Mouse (Mus musculus) cortical plate, adult 2 months (tissue): Measurements from ENCODE around the gene Rab8b.

ENCODE experiments used
- CTCF ChIP-seq: fragments of 200-500 bp; IDR thresholded peaks from 2 replicates; pipeline ENCODE4 v1.5.1; 2011; ENCODE audit warnings: mild to moderate bottlenecking, control low read depth, low read length; ENCODE audit not compliant: insufficient read depth; ENCODE audit errors: extremely low read depth
- POLR2A ChIP-seq: fragments of 200-500 bp; IDR thresholded peaks from 2 replicates; pipeline ENCODE4 v1.6.1; 2011; ENCODE audit warnings: mild to moderate bottlenecking, low read length, control low read depth; ENCODE audit not compliant: insufficient read depth; ENCODE audit errors: extremely low read depth

- TF ChIP-seq CTCF, result no peak
- no peak for TF ChIP-seq POLR2A
These were observed 18.0 kb upstream of the Rab8b start for GRCm38 (mm10) chr9:66937507-66937906.
